Mouse (Mus musculus) kidney, postnatal 10 days (tissue): ENCODE data around the gene Heatr5a.
A peak's percentile ranks its signal among the peaks of the same experiment; 100 is the strongest.

Experiments
- DNase-seq: peaks from one replicate; pipeline ENCODE4 v3.0.0; 2021; ENCODE audit warnings: mixed read lengths

Heatr5a gene

GRCm38 (mm10) chr12:51843576-51844520 is 127.3 kb downstream of the Heatr5a start:
- no peak for DNase-seq

- DNase-seq, result no peak
These were observed 128.8 kb downstream of the Heatr5a start for GRCm38 (mm10) chr12:51842081-51842864.

GRCm38 (mm10) chr12:51839856-51840255 is 131.3 kb downstream of the Heatr5a start:
- no peak for DNase-seq

GRCm38 (mm10) chr12:51835219-51835618 is 135.9 kb downstream of the Heatr5a start:
- no peak for DNase-seq

GRCm38 (mm10) chr12:51831931-51832330 is 139.2 kb downstream of the Heatr5a start:
- no peak for DNase-seq

- DNase-seq, result no peak
These were observed 139.8 kb downstream of the Heatr5a start for GRCm38 (mm10) chr12:51831296-51831695.

GRCm38 (mm10) chr12:51830671-51831070 is 140.4 kb downstream of the Heatr5a start:
- DNase-seq, result no peak

- no peak for DNase-seq
These were observed 141.1 kb downstream of the Heatr5a start for GRCm38 (mm10) chr12:51830077-51830402.

GRCm38 (mm10) chr12:51829290-51830076 is 141.6 kb downstream of the Heatr5a start, which contains the start of gene Hectd1:
Gene Hectd1, minus strand, starts transcription at chr12:51829536.
- DNase-seq, result peak; percentile 89

- peak; percentile 76 for DNase-seq
These were observed 142.3 kb downstream of the Heatr5a start for GRCm38 (mm10) chr12:51828716-51829289.

- DNase-seq, result no peak
These were observed 143.0 kb downstream of the Heatr5a start for GRCm38 (mm10) chr12:51827958-51828650.
